ENCODE assay signal across 10 mouse cellular contexts in genomic region chrX:9271947-9272459, GRCm38 (mm10). TPM values are rescaled to one million over a fixed set of nuclear protein-coding genes. Genes with fewer than 3 reads are reported as not detected.
A peak's percentile ranks its signal among the peaks of the same experiment; 100 is the strongest.
DNase-seq lines count a peak whose midpoint lies in the region; ATAC-seq and TF ChIP-seq lines count a peak whose summit lies in the region.
"Had no signal": no experiment of that assay in that cellular context is flagged by ENCODE, and none has a peak within 500 bp of the region (broad histone marks: within the 10 kb centered on the region; RNA-seq: fewer than 3 reads in every experiment).

No protein-coding gene starts in this region.

- H3K27ac ChIP-seq in lung, embryonic 15.5 days: 0 out of 2 replicates have a peak overlapping the region, but pooled peaks have one; percentile 47
- H3K27ac ChIP-seq in embryonic facial prominence, embryonic 14.5 days (replicated peaks; ENCODE audit: low read depth, low read length): no peak overlapping the region
- H3K27ac ChIP-seq in limb, embryonic 10.5 days: peak overlapping the region; percentile 79
- no peak overlapping the region for H3K27ac ChIP-seq in olfactory bulb, adult 2 months (ENCODE audit: insufficient read depth, low read depth, low read length)

- TF ChIP-seq CTCF in olfactory bulb, adult 2 months (IDR thresholded peaks at IDR 0.05; ENCODE audit: insufficient read depth, low read depth, low read length): no peak

- TF ChIP-seq POLR2A in olfactory bulb, adult 2 months (IDR thresholded peaks at IDR 0.05; ENCODE audit: insufficient read depth, low read depth, low read length): no peak

- peak overlapping the region; percentile 57 for H3K4me2 ChIP-seq in lung, embryonic 15.5 days
- peak overlapping the region; percentile 54 for H3K4me2 ChIP-seq in embryonic facial prominence, embryonic 14.5 days (ENCODE audit: low read depth, low read length)

- peaks cover 6% of the 10 kb centered on the region; the same call in 1 of the 2 replicates for H3K27me3 ChIP-seq in lung, embryonic 15.5 days
- no peaks in the 10 kb centered on the region for H3K27me3 ChIP-seq in embryonic facial prominence, embryonic 14.5 days (replicated peaks; ENCODE audit: control insufficient read depth, insufficient read depth, low read length)
- H3K27me3 ChIP-seq in limb, embryonic 10.5 days (ENCODE audit: low read depth, poor library complexity, severe bottlenecking): peaks cover 13% of the 10 kb centered on the region

- H3K4me1 ChIP-seq in lung, embryonic 15.5 days: no peaks in the 10 kb centered on the region
- no peaks in the 10 kb centered on the region for H3K4me1 ChIP-seq in embryonic facial prominence, embryonic 14.5 days (ENCODE audit: control insufficient read depth, insufficient read depth, low read length)
- H3K4me1 ChIP-seq in limb, embryonic 10.5 days: no peaks in the 10 kb centered on the region
- no peaks in the 10 kb centered on the region for H3K4me1 ChIP-seq in olfactory bulb, adult 2 months (ENCODE audit: control insufficient read depth, insufficient read depth, low read length)

- peak; percentile 11; the same call in 1 of the 2 replicates for ATAC-seq in lung, embryonic 15.5 days (ENCODE audit: borderline replicate concordance, extremely low read depth, low FRiP score, low TSS enrichment)
- peak; percentile 26; the same call in 1 of the 2 replicates for ATAC-seq in embryonic facial prominence, embryonic 14.5 days (ENCODE audit: low read depth)
- no peak for ATAC-seq in erythroid progenitor cell, adult 5-6 weeks (replicated peaks; ENCODE audit: low FRiP score, poor library complexity, severe bottlenecking)

- DNase-seq in lung, postnatal 14 days: no peak
- no peak for DNase-seq in embryonic facial prominence, embryonic 14.5 days (ENCODE audit: low spot score)
- no peak for DNase-seq in limb, embryonic 10.5 days (ENCODE audit: low spot score)
- no peak for DNase-seq in gastrocnemius, adult 18-20 months (ENCODE audit: low spot score)
- DNase-seq in embryo, embryonic 11 days: no peak

- 0 out of 2 replicates have a peak overlapping the region, but pooled peaks have one; percentile 46 for H3K9ac ChIP-seq in lung, embryonic 15.5 days
- peak overlapping the region; percentile 61 for H3K9ac ChIP-seq in embryonic facial prominence, embryonic 14.5 days (ENCODE audit: low read depth, low read length)

- no peaks in the 10 kb centered on the region for H3K9me3 ChIP-seq in lung, embryonic 15.5 days
- no peaks in the 10 kb centered on the region; the same call in 1 of the 2 replicates for H3K9me3 ChIP-seq in embryonic facial prominence, embryonic 14.5 days (ENCODE audit: control insufficient read depth, low read length)
- no peaks in the 10 kb centered on the region for H3K9me3 ChIP-seq in limb, embryonic 10.5 days (replicated peaks)

- peak overlapping the region; percentile 56 for H3K4me3 ChIP-seq in lung, embryonic 15.5 days
- peak overlapping the region; percentile 56 for H3K4me3 ChIP-seq in embryonic facial prominence, embryonic 14.5 days (ENCODE audit: low read depth, low read length)
- peak overlapping the region; percentile 61 for H3K4me3 ChIP-seq in limb, embryonic 10.5 days
- H3K4me3 ChIP-seq in olfactory bulb, adult 2 months (ENCODE audit: insufficient read depth, low read depth, low read length): peak overlapping the region; percentile 89

- no peaks in the 10 kb centered on the region for H3K36me3 ChIP-seq in lung, embryonic 15.5 days
- no peaks in the 10 kb centered on the region for H3K36me3 ChIP-seq in embryonic facial prominence, embryonic 14.5 days (ENCODE audit: control insufficient read depth, insufficient read depth, low read length)
- H3K36me3 ChIP-seq in limb, embryonic 10.5 days: no peaks in the 10 kb centered on the region

- WGBS in lung, embryonic 15.5 days: 15% methylated on average over 8 of the region's 8 CpGs
- 21% methylated on average over 8 of the region's 8 CpGs for WGBS in embryonic facial prominence, embryonic 14.5 days
- 17% methylated on average over 8 of the region's 8 CpGs for WGBS in limb, embryonic 10.5 days
- 21% methylated on average over 8 of the region's 8 CpGs for WGBS in olfactory bulb, adult 2 months

RNA-seq across cellular contexts. Expression of gene Xk, which starts 0.6 kb away (rescaled TPM):
- polyA plus RNA-seq in lung, embryonic 15.5 days (2015; fragmentation: Nextera tagmentation; extraction: Ambion mirVana): 2.3 and 2.4 TPM in 2 replicates
- polyA plus RNA-seq in embryonic facial prominence, embryonic 14.5 days (2014; fragmentation: Nextera tagmentation; extraction: Ambion mirVana): 0.97 and 2.0 TPM in 2 replicates
- 1.7 and 1.9 TPM in 2 replicates for polyA plus RNA-seq in limb, embryonic 10.5 days (2016; fragmentation: Nextera tagmentation; extraction: Ambion mirVana)
- polyA plus RNA-seq in olfactory bulb, adult 2 months (2012; ENCODE audit: insufficient read depth, insufficient read length, low replicate concordance, missing spikeins): not detected in 2 replicates
- total RNA-seq in gastrocnemius, adult 18-20 months (2021): 1 to 10 TPM; 4.7 to 6.5 TPM
- total RNA-seq in erythroid progenitor cell, adult 5-6 weeks (2015; ENCODE audit: low replicate concordance): 121 and 139 TPM in 2 replicates
- total RNA-seq in erythroid progenitor cell, adult 5-6 weeks (2017; ENCODE audit: low replicate concordance): 73.2 and 74.3 TPM in 2 replicates

RNA-seq across cellular contexts. Expression of gene H2al1m, which starts 11.6 kb away (rescaled TPM):
- polyA plus RNA-seq in lung, embryonic 15.5 days (2015; fragmentation: Nextera tagmentation; extraction: Ambion mirVana): not detected in 2 replicates
- polyA plus RNA-seq in embryonic facial prominence, embryonic 14.5 days (2014; fragmentation: Nextera tagmentation; extraction: Ambion mirVana): not detected in 2 replicates
- not detected in 2 replicates for polyA plus RNA-seq in limb, embryonic 10.5 days (2016; fragmentation: Nextera tagmentation; extraction: Ambion mirVana)
- polyA plus RNA-seq in olfactory bulb, adult 2 months (2012; ENCODE audit: insufficient read depth, insufficient read length, low replicate concordance, missing spikeins): not detected in 2 replicates
- total RNA-seq in gastrocnemius, adult 18-20 months (2021): under 1 TPM in 1 of 2 experiments, not detected in 1; 0.64 TPM
- total RNA-seq in erythroid progenitor cell, adult 5-6 weeks (2015; ENCODE audit: low replicate concordance): not detected in 2 replicates
- 13.9 TPM in 1 of 2 replicates, not detected in the other for total RNA-seq in erythroid progenitor cell, adult 5-6 weeks (2017; ENCODE audit: low replicate concordance)
- total RNA-seq: left cerebral cortex, postnatal 14 days had no signal

RNA-seq across cellular contexts. Expression of gene Gm14862, which starts 15.3 kb away (rescaled TPM):
- polyA plus RNA-seq in lung, embryonic 15.5 days (2015; fragmentation: Nextera tagmentation; extraction: Ambion mirVana): not detected in 2 replicates
- not detected in 2 replicates for polyA plus RNA-seq in embryonic facial prominence, embryonic 14.5 days (2014; fragmentation: Nextera tagmentation; extraction: Ambion mirVana)
- not detected in 2 replicates for polyA plus RNA-seq in limb, embryonic 10.5 days (2016; fragmentation: Nextera tagmentation; extraction: Ambion mirVana)
- polyA plus RNA-seq in olfactory bulb, adult 2 months (2012; ENCODE audit: insufficient read depth, insufficient read length, low replicate concordance, missing spikeins): not detected in 2 replicates
- total RNA-seq in gastrocnemius, adult 18-20 months (2021): not detected
- total RNA-seq in erythroid progenitor cell, adult 5-6 weeks (2015; ENCODE audit: low replicate concordance): 1.3 and 2.5 TPM in 2 replicates
- total RNA-seq in erythroid progenitor cell, adult 5-6 weeks (2017; ENCODE audit: low replicate concordance): 0.45 and 1.0 TPM in 2 replicates
- total RNA-seq: left cerebral cortex, postnatal 14 days had no signal
- polyA plus RNA-seq: brain, embryonic 14.5 days had no signal

Comparison
In these comparisons a context has a peak if more than half of its experiments do, and no peak if none do; other contexts are left out.
1. H3K27ac ChIP-seq: peak in lung, embryonic 15.5 days (single experiment) and limb, embryonic 10.5 days (single experiment); none in embryonic facial prominence, embryonic 14.5 days (single experiment) and olfactory bulb, adult 2 months (single experiment).
2. Peak in every context shown above with its lines, with median percentiles within 50 percentile points of each other: H3K4me3 ChIP-seq.